Mouse (Mus musculus): ENCODE data around the gene Polrmt.

The Polrmt gene

GRCm38 (mm10) chr10:79686219-79686618 is 60.2 kb downstream of the Polrmt start:
- DNase-seq, result no peak

All from lung, postnatal 14 days (tissue).